Mouse (Mus musculus) limb, embryonic 15.5 days (tissue): ENCODE data around the gene Eif1ax. TPM values are rescaled to one million over a fixed set of nuclear protein-coding genes. Genes with fewer than 3 reads are reported as not detected.
A peak's percentile ranks its signal among the peaks of the same experiment; 100 is the strongest.
"Not testable (repeated sequence)": the region's sequence is repeated elsewhere in the genome, so short reads cannot be mapped to it uniquely, and the experiment has no call there.

Experiments used
- ATAC-seq: fragments of 200-750 bp; cut with Nextera tagmentation; 2 replicates; pipeline ENCODE4 v1.8.0; 2017; ENCODE audit warnings: low read depth, moderate TSS enrichment; ENCODE audit not compliant: insufficient number of reproducible peaks, low FRiP score, low TSS enrichment
- H3K27ac ChIP-seq: fragments of 300-500 bp; sonication (generic); 2 replicates; pipeline ENCODE4 v1.5.1; 2015; ENCODE audit warnings: moderate library complexity, mild to moderate bottlenecking, inconsistent platforms
- H3K27me3 ChIP-seq: fragments of 300-500 bp; sonication (generic); 2 replicates; pipeline ENCODE4 v1.6.1; 2015; ENCODE audit warnings: inconsistent platforms
- H3K36me3 ChIP-seq: fragments of 300-500 bp; sonication (generic); 2 replicates; pipeline ENCODE4 v1.6.1; 2015; ENCODE audit warnings: inconsistent platforms
- H3K4me1 ChIP-seq: fragments of 300-500 bp; sonication (generic); 2 replicates; pipeline ENCODE4 v1.6.1; 2015; ENCODE audit warnings: inconsistent platforms
- H3K4me2 ChIP-seq: fragments of 300-500 bp; sonication (generic); 2 replicates; pipeline ENCODE4 v1.6.1; 2015; ENCODE audit warnings: mild to moderate bottlenecking, inconsistent platforms
- H3K4me3 ChIP-seq: fragments of 300-500 bp; sonication (generic); 2 replicates; pipeline ENCODE4 v1.5.1; 2015; ENCODE audit warnings: mild to moderate bottlenecking, inconsistent platforms
- H3K9ac ChIP-seq: fragments of 300-500 bp; sonication (generic); 2 replicates; pipeline ENCODE4 v1.6.1; 2015; ENCODE audit warnings: inconsistent platforms
- H3K9me3 ChIP-seq: fragments of 300-500 bp; sonication (generic); 2 replicates; pipeline ENCODE4 v1.6.1; 2016; ENCODE audit warnings: inconsistent platforms
- WGBS: fragments of 180-500 bp; shearing (Covaris S2); methylation state at CpG from one replicate; pipeline ENCODE4 v1.1.7; 2015; 5-methylcytosine and 5-hydroxymethylcytosine counted together
- polyA plus RNA-seq: library from polyadenylated mRNA; unstranded; fragments of >200 nt; fragmentation: Nextera tagmentation; extraction: Ambion mirVana; gene quantifications from 2 replicates; pipeline ENCODE4 v1.2.1, GENCODE M21; 2015

Eif1ax gene
- 107 and 114 TPM in 2 replicates for polyA plus RNA-seq

GRCm38 (mm10) chrX:159371831-159372752, at the start of gene Eif1ax:
Gene Eif1ax (plus strand): TSS chrX:159372178.
- H3K9me3 ChIP-seq: no peaks in the 10 kb centered on the region
- no peaks in the 10 kb centered on the region for H3K36me3 ChIP-seq

DNA sequence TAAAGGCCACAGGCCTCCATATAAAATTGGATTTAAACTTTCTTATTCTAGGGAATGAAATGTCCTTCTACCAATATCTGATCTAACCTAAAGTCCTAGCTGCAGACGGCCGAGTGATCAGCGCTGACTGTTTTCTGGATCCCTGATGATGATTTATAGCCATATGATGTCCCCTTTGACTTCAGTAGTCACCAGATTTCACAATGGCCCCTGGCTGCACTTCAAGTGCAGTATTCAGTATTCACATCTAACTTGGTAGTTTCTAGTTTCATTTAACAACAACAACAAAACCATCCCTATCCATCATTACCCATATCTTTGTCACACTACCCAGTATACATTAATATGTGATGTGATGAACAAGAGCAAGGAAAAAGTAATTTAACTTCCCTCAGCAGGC, 7.5 kb upstream of the Eif1ax start:
- Histone ChIP-seq H3K27me3 (no peaks in the 10 kb centered on the region), H3K9me3 (no peaks in the 10 kb centered on the region), H3K27ac (no peak overlapping the region), H3K9ac (no peak overlapping the region), H3K36me3 (peaks cover 9% of the 10 kb centered on the region; the same call in 1 of the 2 replicates), H3K4me2 (no peak overlapping the region), H3K4me3 (no peak overlapping the region), H3K4me1 (no peaks in the 10 kb centered on the region)
- WGBS: 79% methylated on average over 3 of the region's 3 CpGs
- no peak for ATAC-seq

More at GRCm38 (mm10) chrX:159371831-159372752, at the start of gene Eif1ax:
- H3K4me1 ChIP-seq: no peaks in the 10 kb centered on the region; the same call in 1 of the 2 replicates
- H3K9ac ChIP-seq: peak within 1 kb of the TSS; percentile 63
- no peaks in the 10 kb centered on the region for H3K27me3 ChIP-seq
- 28% methylated on average over 50 of the region's 76 CpGs for WGBS
- peak; percentile 97 for ATAC-seq
- H3K27ac ChIP-seq: peak within 1 kb of the TSS; percentile 89
- H3K4me3 ChIP-seq: peak within 1 kb of the TSS; percentile 67
- H3K4me2 ChIP-seq: peak within 1 kb of the TSS; percentile 39

- WGBS: 18% methylated on average over 9 of the region's 9 CpGs
- H3K27me3 ChIP-seq: no peaks in the 10 kb centered on the region
- H3K9me3 ChIP-seq: no peaks in the 10 kb centered on the region
- H3K36me3 ChIP-seq: 0 out of 2 replicates have a peak, but pooled peaks cover 2% of the 10 kb centered on the region
- ATAC-seq: no peak
- peak overlapping the region; percentile 39 for H3K4me2 ChIP-seq
- H3K4me1 ChIP-seq: no peaks in the 10 kb centered on the region; the same call in 1 of the 2 replicates
- H3K4me3 ChIP-seq: peak overlapping the region; percentile 67
- H3K9ac ChIP-seq: peak overlapping the region; percentile 63
- peak overlapping the region; percentile 89 for H3K27ac ChIP-seq
Measured at GRCm38 (mm10) chrX:159372753-159373144, 771 bp downstream of the Eif1ax start.

DNA sequence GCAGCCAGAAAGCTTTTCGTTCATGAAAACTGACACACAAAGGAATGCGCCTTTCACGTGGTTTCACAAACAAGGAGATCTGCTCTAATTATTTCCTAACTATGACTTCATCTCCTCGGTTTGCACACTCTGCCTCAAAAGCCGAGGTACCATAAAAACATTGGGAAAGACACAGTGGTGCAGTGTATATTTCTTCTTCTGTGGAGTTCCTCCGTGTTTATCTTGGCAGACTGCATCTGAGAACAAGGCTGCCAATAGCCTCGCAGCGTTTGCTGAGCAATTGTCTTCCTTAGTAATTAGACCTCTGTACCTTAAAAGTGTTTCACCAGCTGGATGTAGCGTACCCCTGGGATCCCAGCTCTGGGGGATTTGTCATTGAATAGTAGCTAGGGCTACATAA, 15.1 kb downstream of the Eif1ax start:
- ATAC-seq: no peak
- H3K4me2 ChIP-seq: no peak overlapping the region
- no peaks in the 10 kb centered on the region for H3K27me3 ChIP-seq
- H3K9ac ChIP-seq: no peak overlapping the region
- H3K27ac ChIP-seq: no peak overlapping the region
- no peak overlapping the region for H3K4me3 ChIP-seq
- H3K36me3 ChIP-seq: no peaks in the 10 kb centered on the region; the same call in 1 of the 2 replicates
- WGBS: 72% methylated on average over 9 of the region's 9 CpGs
- no peaks in the 10 kb centered on the region for H3K4me1 ChIP-seq
- no peaks in the 10 kb centered on the region for H3K9me3 ChIP-seq

DNA sequence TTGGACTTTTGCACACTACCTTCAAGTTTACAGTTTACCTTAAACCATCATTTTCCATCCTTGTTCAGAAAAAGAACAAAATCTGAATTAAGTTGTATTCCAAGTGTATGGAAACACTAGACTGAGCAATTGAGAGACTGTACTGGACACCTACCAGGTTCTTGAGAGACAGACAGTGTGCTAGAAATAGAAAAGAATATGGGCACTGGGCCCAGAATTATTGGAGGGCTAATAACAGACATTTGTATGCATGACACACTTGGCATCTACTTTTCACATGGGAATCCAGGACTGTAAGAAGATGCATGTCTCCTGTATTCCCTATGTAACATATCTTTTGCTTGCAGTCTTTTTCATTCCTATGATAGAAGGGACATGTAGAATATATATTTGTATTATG, 17.0 kb downstream of the Eif1ax start:
- Histone ChIP-seq H3K9ac (no peak overlapping the region), H3K4me3 (no peak overlapping the region), H3K4me1 (no peaks in the 10 kb centered on the region), H3K27me3 (no peaks in the 10 kb centered on the region), H3K9me3 (no peaks in the 10 kb centered on the region), H3K27ac (no peak overlapping the region), H3K36me3 (no peaks in the 10 kb centered on the region), H3K4me2 (no peak overlapping the region)
- ATAC-seq: no peak

- no peak overlapping the region for H3K4me3 ChIP-seq
- no peak overlapping the region for H3K9ac ChIP-seq
- H3K27ac ChIP-seq: no peak overlapping the region
- H3K4me2 ChIP-seq: no peak overlapping the region
- no peaks in the 10 kb centered on the region for H3K27me3 ChIP-seq
- no peaks in the 10 kb centered on the region for H3K36me3 ChIP-seq
- no peaks in the 10 kb centered on the region for H3K9me3 ChIP-seq
- ATAC-seq: no peak
- WGBS: 79% methylated on average over 6 of the region's 6 CpGs
- no peaks in the 10 kb centered on the region for H3K4me1 ChIP-seq
Measured at GRCm38 (mm10) chrX:159390347-159390962, 18.5 kb downstream of the Eif1ax start.

DNA sequence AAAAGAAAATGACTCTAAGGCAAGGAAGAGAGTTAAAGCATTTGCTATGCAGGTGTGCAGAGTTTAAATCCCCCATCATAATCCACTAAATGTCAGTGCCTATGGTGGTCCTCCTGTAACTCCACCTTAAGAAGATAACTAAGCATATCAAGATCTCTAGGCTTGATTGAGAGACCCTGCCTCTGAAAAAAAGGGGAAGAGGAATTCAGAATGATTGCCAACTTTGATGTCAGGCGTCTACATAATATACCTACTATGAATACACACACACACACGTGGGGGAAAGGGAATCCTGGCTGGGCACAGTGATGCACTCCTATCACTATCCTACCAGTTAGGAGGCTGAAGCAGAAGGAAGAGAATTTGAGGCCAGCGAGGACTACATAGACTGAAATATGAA, 19.3 kb downstream of the Eif1ax start:
- WGBS: 79% methylated on average over 3 of the region's 3 CpGs
- no peak for ATAC-seq

DNA sequence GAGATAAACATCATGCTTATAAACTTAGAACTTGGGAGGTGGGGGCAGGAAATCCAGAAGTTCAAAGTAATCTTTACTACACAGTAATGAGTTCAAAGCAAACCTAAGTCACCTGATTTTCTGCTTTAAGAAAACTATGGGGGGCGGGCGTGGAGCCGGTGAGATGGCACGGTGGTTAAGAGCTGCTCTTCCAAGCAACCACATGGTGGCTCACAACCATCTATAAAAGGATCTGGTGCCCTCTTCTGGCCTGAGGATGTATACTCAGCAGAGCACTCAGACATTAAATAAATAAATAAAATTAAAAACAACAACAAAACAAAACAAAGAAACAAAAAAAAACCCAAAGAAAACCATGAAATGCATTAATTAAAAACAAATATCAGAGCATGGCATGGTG, 37.3 kb downstream of the Eif1ax start:
- H3K27me3 ChIP-seq: peaks cover 9% of the 10 kb centered on the region
- no peaks in the 10 kb centered on the region for H3K4me1 ChIP-seq
- no peaks in the 10 kb centered on the region for H3K36me3 ChIP-seq
- no peak overlapping the region for H3K9ac ChIP-seq
- WGBS: 35% methylated on average over 4 of the region's 4 CpGs
- ATAC-seq: no peak
- H3K4me3 ChIP-seq: no peak overlapping the region
- H3K4me2 ChIP-seq: no peak overlapping the region
- H3K27ac ChIP-seq: no peak overlapping the region
- no peaks in the 10 kb centered on the region for H3K9me3 ChIP-seq

More for the DNA sequence above, 19.3 kb downstream of the Eif1ax start:
- Histone ChIP-seq H3K27me3 (no peaks in the 10 kb centered on the region), H3K36me3 (no peaks in the 10 kb centered on the region), H3K4me3 (no peak overlapping the region), H3K9me3 (no peaks in the 10 kb centered on the region), H3K4me1 (no peaks in the 10 kb centered on the region), H3K4me2 (no peak overlapping the region), H3K27ac (no peak overlapping the region), H3K9ac (no peak overlapping the region)

DNA sequence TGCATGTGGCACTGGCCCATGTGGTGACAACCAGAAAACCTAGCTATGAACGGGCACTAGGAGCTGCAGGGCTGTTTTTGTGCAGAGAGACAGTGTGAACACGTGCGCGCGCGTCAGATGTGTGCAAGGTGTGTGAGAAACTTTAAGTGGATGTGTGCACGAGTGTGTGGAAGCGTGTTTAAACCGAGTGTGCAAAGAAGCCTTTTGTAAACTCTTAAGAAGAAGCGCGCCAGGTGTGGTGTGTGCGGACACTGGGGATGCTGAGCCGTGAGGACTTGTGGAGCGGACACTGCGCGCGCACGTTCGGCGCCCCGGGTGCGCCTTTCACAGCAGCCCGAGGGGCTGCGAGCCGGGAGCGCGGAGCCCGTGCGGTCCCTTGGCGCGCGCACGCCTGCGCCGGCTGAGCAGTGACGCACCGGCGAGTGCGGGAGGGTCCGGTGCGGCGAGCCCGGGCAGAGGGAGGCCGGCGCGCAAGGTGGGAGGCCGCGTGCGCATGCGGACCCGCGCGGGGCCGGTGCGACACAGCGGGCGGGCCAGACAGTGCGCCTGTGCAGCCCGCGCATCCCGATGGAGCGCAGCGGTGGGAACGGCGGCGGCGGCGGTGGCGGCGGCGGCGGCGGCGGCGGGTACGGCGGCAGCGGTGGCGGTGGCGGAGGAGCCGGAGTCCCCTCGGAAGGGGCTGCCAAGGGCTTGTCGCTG, 42.3 kb downstream of the Eif1ax start, which contains the start of gene Map7d2:
Gene Map7d2 (plus strand): TSS at position 443 of the 699 bp plus-strand sequence.
- H3K9ac ChIP-seq: 0 out of 2 replicates have a peak within 1 kb of the TSS, but pooled peaks have one; percentile 7
- WGBS: 28% methylated on average over 42 of the region's 83 CpGs
- peaks cover 30% of the 10 kb centered on the region for H3K27me3 ChIP-seq
- H3K27ac ChIP-seq: no peak within 1 kb of the TSS
- peak within 1 kb of the TSS; percentile 52 for H3K4me3 ChIP-seq
- no peaks in the 10 kb centered on the region for H3K36me3 ChIP-seq
- ATAC-seq: no peak
- no peaks in the 10 kb centered on the region for H3K9me3 ChIP-seq
- 0 out of 2 replicates have a peak, but pooled peaks cover 5% of the 10 kb centered on the region for H3K4me1 ChIP-seq
- peak within 1 kb of the TSS; percentile 91 for H3K4me2 ChIP-seq

GRCm38 (mm10) chrX:159414829-159415673, 43.1 kb downstream of the Eif1ax start:
- H3K4me3 ChIP-seq: peak overlapping the region; percentile 52
- no peaks in the 10 kb centered on the region for H3K9me3 ChIP-seq
- WGBS: 23% methylated on average over 52 of the region's 65 CpGs
- peaks cover 30% of the 10 kb centered on the region for H3K27me3 ChIP-seq
- H3K36me3 ChIP-seq: no peaks in the 10 kb centered on the region
- ATAC-seq: no peak
- 0 out of 2 replicates have a peak, but pooled peaks cover 5% of the 10 kb centered on the region for H3K4me1 ChIP-seq
- no peak overlapping the region for H3K27ac ChIP-seq
- H3K9ac ChIP-seq: 0 out of 2 replicates have a peak overlapping the region, but pooled peaks have one; percentile 7
- H3K4me2 ChIP-seq: peak overlapping the region; percentile 91

DNA sequence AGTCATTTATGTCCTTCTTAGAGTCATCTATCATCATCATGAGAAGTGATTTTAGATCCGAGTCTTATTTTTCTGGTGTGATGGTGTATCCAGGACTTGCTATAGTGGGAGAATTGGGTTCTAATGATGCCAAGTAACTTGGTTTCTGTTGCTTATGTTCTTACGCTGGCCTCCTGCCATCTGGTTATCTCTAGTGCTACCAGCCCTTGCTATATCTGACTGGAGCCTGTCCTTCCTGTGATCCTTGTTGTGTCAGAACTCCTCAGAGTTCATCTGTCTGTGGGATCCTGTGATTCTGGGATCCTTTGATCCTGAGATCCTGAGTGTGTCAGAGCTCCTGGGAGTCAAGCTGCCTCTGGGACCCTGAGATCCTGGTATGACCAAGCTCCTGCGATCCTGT, 58.5 kb downstream of the Eif1ax start:
- not testable (repeated sequence) for ATAC-seq, H3K4me3 ChIP-seq, H3K27ac ChIP-seq, H3K4me2 ChIP-seq, H3K4me1 ChIP-seq, H3K27me3 ChIP-seq, H3K9ac ChIP-seq, H3K9me3 ChIP-seq, H3K36me3 ChIP-seq
- 82% methylated on average over 3 of the region's 3 CpGs for WGBS
